Mouse (Mus musculus) lung, adult 2 months (tissue): Measurements from ENCODE around the gene Gstp1.

Experiments used
- CTCF ChIP-seq: fragments of 200-500 bp; IDR thresholded peaks from 2 replicates; pipeline ENCODE4 v1.5.1; 2011; ENCODE audit warnings: mild to moderate bottlenecking, low read length, control low read depth; ENCODE audit not compliant: insufficient read depth
- POLR2A ChIP-seq: fragments of 200-500 bp; IDR thresholded peaks from 2 replicates; pipeline ENCODE4 v1.6.1; 2011; ENCODE audit warnings: low read depth, mild to moderate bottlenecking, control low read depth, low read length, borderline replicate concordance; ENCODE audit errors: extremely low read depth

DNA sequence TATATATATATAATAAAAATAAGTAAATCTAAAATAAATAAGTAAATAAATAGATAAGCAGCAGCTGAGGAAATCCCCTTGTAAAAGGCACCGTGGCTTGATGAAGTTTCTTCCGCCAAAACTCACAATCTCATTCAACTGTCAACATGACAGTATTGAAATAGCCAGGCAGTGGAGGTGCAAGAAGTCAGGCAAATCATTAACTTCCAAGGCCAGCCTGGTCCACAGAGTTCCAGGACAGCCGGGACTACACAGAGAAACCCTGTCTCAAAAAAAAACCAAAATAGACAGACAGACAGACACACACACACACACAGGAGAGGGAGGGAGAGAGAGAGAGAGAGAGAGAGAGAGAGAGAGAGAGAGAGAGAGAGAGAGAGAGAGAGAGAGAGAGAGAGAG is 4.5 kb downstream of the Gstp1 start:
- TF ChIP-seq CTCF (no peak), POLR2A (no peak)
